13 mouse cellular contexts compared by ENCODE assay signal in genomic region chr2:167570815-167571214, GRCm38 (mm10). TPM values are rescaled to one million over a fixed set of nuclear protein-coding genes. Genes with fewer than 3 reads are reported as not detected.
DNase-seq lines count a peak whose midpoint lies in the region; ATAC-seq and TF ChIP-seq lines count a peak whose summit lies in the region.
"Had no signal": no experiment of that assay in that cellular context is flagged by ENCODE, and none has a peak within 500 bp of the region (broad histone marks: within the 10 kb centered on the region; RNA-seq: fewer than 3 reads in every experiment).

No protein-coding gene starts in this region.

- H3K4me2 ChIP-seq in heart, embryonic 15.5 days = no peak overlapping the region
- H3K4me2 ChIP-seq in lung, embryonic 16.5 days (ENCODE audit: low read depth, low read length) = no peak overlapping the region
- no peak overlapping the region for H3K4me2 ChIP-seq in embryonic facial prominence, embryonic 15.5 days (replicated peaks)
- no peak overlapping the region for H3K4me2 ChIP-seq in stomach, embryonic 15.5 days
- H3K4me2 ChIP-seq: liver, embryonic 13.5 days; neural tube, embryonic 13.5 days had no signal

- peak overlapping the region; percentile 77 for H3K27ac ChIP-seq in heart, embryonic 15.5 days
- H3K27ac ChIP-seq in lung, embryonic 16.5 days (ENCODE audit: low read length) = peak overlapping the region; percentile 93
- peak overlapping the region; percentile 91 for H3K27ac ChIP-seq in embryonic facial prominence, embryonic 15.5 days (replicated peaks)
- 0 out of 2 replicates have a peak overlapping the region, but pooled peaks have one; percentile 58 for H3K27ac ChIP-seq in stomach, embryonic 15.5 days
- H3K27ac ChIP-seq in thymus, adult 2 months (ENCODE audit: control insufficient read depth, insufficient read depth, low read length) = no peak overlapping the region
- H3K27ac ChIP-seq: liver, embryonic 13.5 days had no signal

- H3K9me3 ChIP-seq in heart, embryonic 15.5 days (replicated peaks) = no peaks in the 10 kb centered on the region
- no peaks in the 10 kb centered on the region for H3K9me3 ChIP-seq in lung, embryonic 16.5 days (ENCODE audit: control insufficient read depth, low read length)
- H3K9me3 ChIP-seq in embryonic facial prominence, embryonic 15.5 days (replicated peaks) = no peaks in the 10 kb centered on the region
- H3K9me3 ChIP-seq in stomach, embryonic 15.5 days = no peaks in the 10 kb centered on the region
- H3K9me3 ChIP-seq: liver, embryonic 13.5 days; neural tube, embryonic 13.5 days had no signal

- TF ChIP-seq POLR2A in thymus, adult 2 months (IDR thresholded peaks at IDR 0.05; ENCODE audit: control insufficient read depth, extremely low read depth, insufficient read depth, low read length, poor library complexity) = no peak

- no peak overlapping the region for H3K9ac ChIP-seq in heart, embryonic 15.5 days
- H3K9ac ChIP-seq in lung, embryonic 16.5 days (ENCODE audit: low read length) = no peak overlapping the region
- no peak overlapping the region for H3K9ac ChIP-seq in embryonic facial prominence, embryonic 15.5 days
- no peak overlapping the region for H3K9ac ChIP-seq in stomach, embryonic 15.5 days
- H3K9ac ChIP-seq: liver, embryonic 13.5 days; neural tube, embryonic 13.5 days had no signal

- H3K4me3 ChIP-seq in heart, embryonic 15.5 days = no peak overlapping the region
- no peak overlapping the region for H3K4me3 ChIP-seq in lung, embryonic 16.5 days (ENCODE audit: low read length)
- H3K4me3 ChIP-seq in embryonic facial prominence, embryonic 15.5 days (replicated peaks) = no peak overlapping the region
- H3K4me3 ChIP-seq in stomach, embryonic 15.5 days (replicated peaks) = no peak overlapping the region
- no peak overlapping the region for H3K4me3 ChIP-seq in thymus, adult 2 months (ENCODE audit: control insufficient read depth, insufficient read depth, low read length)
- H3K4me3 ChIP-seq: liver, embryonic 13.5 days; neural tube, embryonic 13.5 days had no signal

- WGBS in heart, embryonic 15.5 days = 84% methylated on average over 6 of the region's 6 CpGs
- 79% methylated on average over 6 of the region's 6 CpGs for WGBS in lung, embryonic 16.5 days
- 83% methylated on average over 6 of the region's 6 CpGs for WGBS in embryonic facial prominence, embryonic 15.5 days
- WGBS in stomach, embryonic 15.5 days = 80% methylated on average over 6 of the region's 6 CpGs
- 91% methylated on average over 6 of the region's 6 CpGs for WGBS in thymus, adult 2 months

- no peaks in the 10 kb centered on the region for H3K27me3 ChIP-seq in heart, embryonic 15.5 days
- no peaks in the 10 kb centered on the region for H3K27me3 ChIP-seq in lung, embryonic 16.5 days (ENCODE audit: control insufficient read depth, insufficient read depth, low read depth, low read length)
- H3K27me3 ChIP-seq in embryonic facial prominence, embryonic 15.5 days = no peaks in the 10 kb centered on the region
- no peaks in the 10 kb centered on the region for H3K27me3 ChIP-seq in stomach, embryonic 15.5 days (replicated peaks)
- H3K27me3 ChIP-seq in thymus, adult 2 months (ENCODE audit: control insufficient read depth, insufficient read depth, low read length) = no peaks in the 10 kb centered on the region
- H3K27me3 ChIP-seq: neural tube, embryonic 13.5 days had no signal

- no peaks in the 10 kb centered on the region for H3K36me3 ChIP-seq in heart, embryonic 15.5 days
- H3K36me3 ChIP-seq in lung, embryonic 16.5 days (ENCODE audit: control insufficient read depth, insufficient read depth, low read length) = no peaks in the 10 kb centered on the region
- no peaks in the 10 kb centered on the region for H3K36me3 ChIP-seq in embryonic facial prominence, embryonic 15.5 days
- no peaks in the 10 kb centered on the region for H3K36me3 ChIP-seq in stomach, embryonic 15.5 days
- no peaks in the 10 kb centered on the region for H3K36me3 ChIP-seq in thymus, adult 2 months (ENCODE audit: control insufficient read depth, insufficient read depth, low read length)
- H3K36me3 ChIP-seq: liver, embryonic 13.5 days; neural tube, embryonic 13.5 days had no signal

- H3K4me1 ChIP-seq in heart, embryonic 15.5 days (replicated peaks) = peaks cover 18% of the 10 kb centered on the region
- H3K4me1 ChIP-seq in lung, embryonic 16.5 days (replicated peaks; ENCODE audit: control insufficient read depth, insufficient read depth, low read length) = peaks cover 21% of the 10 kb centered on the region
- peaks cover 54% of the 10 kb centered on the region for H3K4me1 ChIP-seq in embryonic facial prominence, embryonic 15.5 days
- H3K4me1 ChIP-seq in stomach, embryonic 15.5 days = peaks cover 3% of the 10 kb centered on the region; the same call in 1 of the 2 replicates
- H3K4me1 ChIP-seq in thymus, adult 2 months (replicated peaks; ENCODE audit: control insufficient read depth, insufficient read depth, low read length) = no peaks in the 10 kb centered on the region

- DNase-seq in heart, postnatal 14 days = no peak
- DNase-seq in lung, postnatal 14 days = no peak
- DNase-seq in thymus, adult 2 months = no peak
- DNase-seq: cerebellum, adult 11-12 months; kidney, adult 9 months; liver, embryonic 13.5 days; spleen, adult 18-20 months had no signal

- intact Hi-C loops in heart, postnatal 14 days (cut with DNase I) = no loop called here

- no peak for TF ChIP-seq CTCF in thymus, adult 2 months (IDR thresholded peaks at IDR 0.05; ENCODE audit: borderline replicate concordance, control insufficient read depth, extremely low read depth, insufficient read depth, low read length, poor library complexity)

- no peak for ATAC-seq in heart, embryonic 15.5 days (replicated peaks; ENCODE audit: insufficient number of reproducible peaks, insufficient read depth, low FRiP score, low read depth)
- no peak for ATAC-seq in lung, embryonic 16.5 days (ENCODE audit: low read depth)
- no peak for ATAC-seq in embryonic facial prominence, embryonic 15.5 days (ENCODE audit: insufficient number of reproducible peaks, low FRiP score, low TSS enrichment, low read depth)
- no peak for ATAC-seq in stomach, embryonic 15.5 days (ENCODE audit: insufficient read depth, low FRiP score, low read depth)
- ATAC-seq: hindbrain, embryonic 16.5 days had no signal

RNA-seq across cellular contexts. Expression of gene Snai1, which starts 32.8 kb away (rescaled TPM):
- 14.0 and 19.5 TPM in 2 replicates for polyA plus RNA-seq in heart, embryonic 15.5 days (2015; fragmentation: Nextera tagmentation; extraction: Ambion mirVana)
- 1 to 10 TPM; 3.0 to 3.1 TPM for total RNA-seq in heart, postnatal 14 days (2021)
- 120 and 130 TPM in 2 replicates for polyA plus RNA-seq in lung, embryonic 16.5 days (2015; fragmentation: Nextera tagmentation; extraction: Ambion mirVana)
- 82.9 and 104 TPM in 2 replicates for polyA plus RNA-seq in embryonic facial prominence, embryonic 15.5 days (2015; fragmentation: Nextera tagmentation; extraction: Ambion mirVana)
- 13.6 and 16.0 TPM in 2 replicates for polyA plus RNA-seq in stomach, embryonic 15.5 days (2015; fragmentation: Nextera tagmentation; extraction: Ambion mirVana)
- 10.6 and 10.7 TPM in 2 replicates for polyA plus RNA-seq in thymus, adult 2 months (2012; rRNA removed)
